Comparison of ENCODE assay signal across 17 mouse cellular contexts in genomic region chr12:113106386-113106785, GRCm38 (mm10). TPM values are rescaled to one million over a fixed set of nuclear protein-coding genes. Genes with fewer than 3 reads are reported as not detected.
DNase-seq lines count a peak whose midpoint lies in the region; ATAC-seq and TF ChIP-seq lines count a peak whose summit lies in the region.
"Had no signal": no experiment of that assay in that cellular context is flagged by ENCODE, and none has a peak within 500 bp of the region (broad histone marks: within the 10 kb centered on the region; RNA-seq: fewer than 3 reads in every experiment).

No protein-coding gene starts in this region.

- no peak for ATAC-seq in liver, embryonic 14.5 days (ENCODE audit: insufficient read depth)
- ATAC-seq in heart, embryonic 11.5 days (replicated peaks; ENCODE audit: insufficient number of reproducible peaks, low FRiP score, low TSS enrichment) = no peak
- ATAC-seq: hindbrain, embryonic 16.5 days had no signal

- H3K4me2 ChIP-seq in liver, embryonic 14.5 days (ENCODE audit: low read depth) = peak overlapping the region; percentile 59; the same call in 1 of the 2 replicates
- H3K4me2 ChIP-seq in heart, embryonic 11.5 days = no peak overlapping the region
- H3K4me2 ChIP-seq: limb, embryonic 15.5 days had no signal

- no peaks in the 10 kb centered on the region for H3K9me3 ChIP-seq in MEL (replicated peaks; ENCODE audit: insufficient read depth, low read length)
- H3K9me3 ChIP-seq in liver, embryonic 14.5 days (ENCODE audit: control insufficient read depth, low read length) = no peaks in the 10 kb centered on the region
- no peaks in the 10 kb centered on the region for H3K9me3 ChIP-seq in heart, embryonic 11.5 days (replicated peaks; ENCODE audit: control insufficient read depth, low read length)
- H3K9me3 ChIP-seq: limb, embryonic 15.5 days had no signal

- H3K4me3 ChIP-seq in layer of hippocampus, adult 2 months = no peak overlapping the region
- no peak overlapping the region; a peak in 1 of 4 replicates for H3K4me3 ChIP-seq in MEL (ENCODE audit: control insufficient read depth in 1 of 2, insufficient read depth in 1 of 2, low read depth in 2 of 2, low read length in 2 of 2)
- H3K4me3 ChIP-seq in liver, embryonic 14.5 days (ENCODE audit: insufficient read depth in 1 of 2, low read depth in 2 of 2, low read length in 2 of 2) = no peak overlapping the region
- no peak overlapping the region for H3K4me3 ChIP-seq in heart, embryonic 11.5 days (ENCODE audit: low read depth, low read length)
- H3K4me3 ChIP-seq: embryonic facial prominence, embryonic 10.5 days; limb, embryonic 15.5 days; midbrain, embryonic 10.5 days had no signal

- TF ChIP-seq EP300 in MEL (IDR thresholded peaks at IDR 0.05; ENCODE audit: low read depth in 1 of 2, low read length in 2 of 2) = no peak
- TF ChIP-seq EP300 in liver, embryonic 14.5 days (IDR thresholded peaks at IDR 0.05; ENCODE audit: low read depth) = no peak

- 80% methylated on average over 6 of the region's 6 CpGs for whole genome bisulfite sequencing in liver, embryonic 14.5 days (ENCODE audit: insufficient replicate concordance)
- WGBS in heart, embryonic 11.5 days (ENCODE audit: insufficient replicate concordance) = 88% methylated on average over 6 of the region's 6 CpGs

- TF ChIP-seq CTCF in layer of hippocampus, adult 2 months (conservative IDR thresholded peaks at IDR 0.05) = no peak
- TF ChIP-seq CTCF in MEL (IDR thresholded peaks at IDR 0.05 in 2 of 3, conservative IDR thresholded peaks at IDR 0.05 in 1 of 3; ENCODE audit: control insufficient read depth in 1 of 3, insufficient read depth in 1 of 3, low read depth in 2 of 3, low read length in 3 of 3, poor library complexity in 1 of 3, severe bottlenecking in 1 of 3) = no peak
- no peak for TF ChIP-seq CTCF in liver, embryonic 14.5 days (IDR thresholded peaks at IDR 0.05; ENCODE audit: low read depth)

- H3K36me3 ChIP-seq in MEL (ENCODE audit: control insufficient read depth in 1 of 2, insufficient read depth in 2 of 2, low read length in 2 of 2) = peaks cover 8 to 29% of the 10 kb centered on the region in 2 experiments
- no peaks in the 10 kb centered on the region; the same call in 1 of the 2 replicates for H3K36me3 ChIP-seq in liver, embryonic 14.5 days (replicated peaks; ENCODE audit: control insufficient read depth, insufficient read depth, low read depth)
- 0 out of 2 replicates have a peak, but pooled peaks cover 2% of the 10 kb centered on the region for H3K36me3 ChIP-seq in heart, embryonic 11.5 days (ENCODE audit: control insufficient read depth, insufficient read depth, low read length)

- H3K27ac ChIP-seq in layer of hippocampus, adult 2 months = peak overlapping the region; percentile 28; the same call in 1 of the 2 replicates
- H3K27ac ChIP-seq in MEL (ENCODE audit: control insufficient read depth, low read depth, low read length) = peak overlapping the region; percentile 87
- peak overlapping the region; percentile 93 for H3K27ac ChIP-seq in liver, embryonic 14.5 days
- H3K27ac ChIP-seq in heart, embryonic 11.5 days (ENCODE audit: low read depth, low read length) = no peak overlapping the region
- H3K27ac ChIP-seq: embryonic facial prominence, embryonic 10.5 days; limb, embryonic 15.5 days; midbrain, embryonic 10.5 days had no signal

- peak overlapping the region; percentile 33 for H3K9ac ChIP-seq in MEL (ENCODE audit: control insufficient read depth, low read depth, low read length, poor library complexity, severe bottlenecking)
- no peak overlapping the region for H3K9ac ChIP-seq in liver, embryonic 14.5 days (replicated peaks)
- no peak overlapping the region for H3K9ac ChIP-seq in heart, embryonic 11.5 days (ENCODE audit: low read depth, low read length)
- H3K9ac ChIP-seq: limb, embryonic 15.5 days had no signal

- H3K27me3 ChIP-seq in MEL (ENCODE audit: control insufficient read depth in 1 of 2, insufficient read depth in 2 of 2, low read length in 2 of 2) = no peaks in the 10 kb centered on the region
- no peaks in the 10 kb centered on the region for H3K27me3 ChIP-seq in liver, embryonic 14.5 days (ENCODE audit: control insufficient read depth, insufficient read depth, low read length)
- H3K27me3 ChIP-seq in heart, embryonic 11.5 days (ENCODE audit: control insufficient read depth, insufficient read depth, low read length) = no peaks in the 10 kb centered on the region
- H3K27me3 ChIP-seq: limb, embryonic 15.5 days had no signal

- H3K4me1 ChIP-seq in MEL (ENCODE audit: control insufficient read depth in 1 of 2, insufficient read depth in 2 of 2, low read length in 2 of 2) = peaks cover 23 to 38% of the 10 kb centered on the region in 2 experiments
- peaks cover 35 to 50% of the 10 kb centered on the region in 2 experiments for H3K4me1 ChIP-seq in liver, embryonic 14.5 days (replicated peaks; ENCODE audit: control insufficient read depth in 2 of 2, insufficient read depth in 2 of 2, low read length in 1 of 2)
- peaks cover 32% of the 10 kb centered on the region for H3K4me1 ChIP-seq in heart, embryonic 11.5 days (ENCODE audit: control insufficient read depth, insufficient read depth, low read length)

- H3K79me2 ChIP-seq in MEL (ENCODE audit: control insufficient read depth, insufficient read depth, low read length, poor library complexity) = peaks cover 84% of the 10 kb centered on the region

- peak in 1 of 2 experiments; percentile 30; a peak in 1 of 4 replicates for TF ChIP-seq POLR2A in MEL (IDR thresholded peaks at IDR 0.05; ENCODE audit: control insufficient read depth in 1 of 2, insufficient read depth in 1 of 2, low read depth in 1 of 2, low read length in 2 of 2, poor library complexity in 1 of 2)

- no peak for DNase-seq in layer of hippocampus, adult 2 months (ENCODE audit: low spot score in 2 of 2)
- no peak for DNase-seq in layer of hippocampus, postnatal 10 days (ENCODE audit: low spot score in 2 of 2)
- DNase-seq in 3T3-L1 (ENCODE audit: low read depth, low spot score) (peak; percentile 92), MEL (ENCODE audit: low read depth, low spot score) (peak; percentile 48)
- no peak for DNase-seq in liver, embryonic 14.5 days (ENCODE audit: low read depth in 3 of 3, low spot score in 3 of 3)
- no peak for DNase-seq in cerebellum, adult 9-11 months
- DNase-seq: cerebellum, postnatal 14 days; right cerebral cortex, postnatal 25 days; thymus, adult 18-20 months had no signal

- TF ChIP-seq RAD21 in MEL (IDR thresholded peaks at IDR 0.05; ENCODE audit: low read depth, low read length) = no peak

TF ChIP-seq in MEL, 35 proteins besides CTCF, POLR2A, EP300 and RAD21 (continues in another document):
- TF ChIP-seq GATA1 (IDR thresholded peaks at IDR 0.05; ENCODE audit: low read depth, low read length) = no peak
- no peak for TF ChIP-seq HCFC1 (IDR thresholded peaks at IDR 0.05; ENCODE audit: low read depth, low read length)

RNA-seq across cellular contexts. Expression of gene Mta1, which starts 8.3 kb away (rescaled TPM):
- total RNA-seq in layer of hippocampus, adult 2 months (2021) = 10 to 100 TPM; 76.0 to 76.9 TPM
- total RNA-seq in layer of hippocampus, postnatal 10 days (2021) = 10 to 100 TPM; 87.3 to 89.5 TPM
- 99.5 and 102 TPM in 2 replicates for total RNA-seq in MEL (2012; rRNA removed)
- 100 to 1,000 TPM in 1 of 2 experiments, 10 to 100 TPM in 1; 69.0 to 410 TPM for polyA plus RNA-seq in MEL (2012; ENCODE audit: insufficient read depth in 1 of 2, insufficient read length in 2 of 2, low read depth in 1 of 2, low replicate concordance in 2 of 2, missing spikeins in 1 of 2)
- polyA plus RNA-seq in liver, embryonic 14.5 days (2012; rRNA removed) = 22.4 and 22.6 TPM in 2 replicates
- polyA plus RNA-seq in liver, embryonic 14.5 days (2014; fragmentation: Nextera tagmentation; extraction: Ambion mirVana) = 4.7 and 6.3 TPM in 2 replicates
- polyA plus RNA-seq in heart, embryonic 11.5 days (2014; fragmentation: Nextera tagmentation; extraction: Ambion mirVana) = 12.3 and 14.7 TPM in 2 replicates

RNA-seq across cellular contexts. Expression of gene Tex22, which starts 32.1 kb away (rescaled TPM):
- total RNA-seq in layer of hippocampus, adult 2 months (2021) = 1 to 10 TPM in 1 of 2 experiments, under 1 TPM in 1; 0.81 to 2.1 TPM
- under 1 TPM; 0.45 to 0.64 TPM for total RNA-seq in layer of hippocampus, postnatal 10 days (2021)
- total RNA-seq in MEL (2012; rRNA removed) = 0.59 and 0.65 TPM in 2 replicates
- polyA plus RNA-seq in MEL (2012; ENCODE audit: insufficient read depth in 1 of 2, insufficient read length in 2 of 2, low read depth in 1 of 2, low replicate concordance in 2 of 2, missing spikeins in 1 of 2) = under 1 TPM in 1 of 2 experiments, not detected in 1; 0.43 TPM
- polyA plus RNA-seq in liver, embryonic 14.5 days (2012; rRNA removed) = 0.02 TPM in 1 of 2 replicates, not detected in the other
- polyA plus RNA-seq in liver, embryonic 14.5 days (2014; fragmentation: Nextera tagmentation; extraction: Ambion mirVana) = not detected in 2 replicates
- polyA plus RNA-seq in heart, embryonic 11.5 days (2014; fragmentation: Nextera tagmentation; extraction: Ambion mirVana) = 0.16 TPM in 1 of 2 replicates, not detected in the other
- total RNA-seq: granulocyte monocyte progenitor cell, adult 5-6 weeks had no signal
- polyA plus RNA-seq: embryonic facial prominence, embryonic 10.5 days; heart, postnatal 0 days; hindbrain, embryonic 16.5 days; kidney, embryonic 14.5 days; limb, embryonic 15.5 days; midbrain, embryonic 10.5 days had no signal

RNA-seq across cellular contexts. Expression of gene Crip2, which starts 33.6 kb away (rescaled TPM):
- total RNA-seq in layer of hippocampus, adult 2 months (2021) = 10 to 100 TPM; 90.3 to 99.5 TPM
- total RNA-seq in layer of hippocampus, postnatal 10 days (2021) = 100 to 1,000 TPM; 179 to 183 TPM
- 65.2 and 67.8 TPM in 2 replicates for total RNA-seq in MEL (2012; rRNA removed)
- 100 to 1,000 TPM in 1 of 2 experiments, not detected in 1; 261 TPM for polyA plus RNA-seq in MEL (2012; ENCODE audit: insufficient read depth in 1 of 2, insufficient read length in 2 of 2, low read depth in 1 of 2, low replicate concordance in 2 of 2, missing spikeins in 1 of 2)
- 29.3 and 37.4 TPM in 2 replicates for polyA plus RNA-seq in liver, embryonic 14.5 days (2012; rRNA removed)
- 35.0 and 38.1 TPM in 2 replicates for polyA plus RNA-seq in liver, embryonic 14.5 days (2014; fragmentation: Nextera tagmentation; extraction: Ambion mirVana)
- polyA plus RNA-seq in heart, embryonic 11.5 days (2014; fragmentation: Nextera tagmentation; extraction: Ambion mirVana) = 1,118 and 1,169 TPM in 2 replicates

RNA-seq across cellular contexts. Expression of gene Crip1, which starts 39.7 kb away (rescaled TPM):
- 10 to 100 TPM; 11.9 to 12.9 TPM for total RNA-seq in layer of hippocampus, adult 2 months (2021)
- total RNA-seq in layer of hippocampus, postnatal 10 days (2021) = 10 to 100 TPM; 13.5 to 14.1 TPM
- total RNA-seq in MEL (2012; rRNA removed) = 419 and 438 TPM in 2 replicates
- polyA plus RNA-seq in MEL (2012; ENCODE audit: insufficient read depth in 1 of 2, insufficient read length in 2 of 2, low read depth in 1 of 2, low replicate concordance in 2 of 2, missing spikeins in 1 of 2) = 100 to 1,000 TPM in 1 of 2 experiments, not detected in 1; 282 TPM
- polyA plus RNA-seq in liver, embryonic 14.5 days (2012; rRNA removed) = 41.5 and 87.7 TPM in 2 replicates
- 100.0 and 101 TPM in 2 replicates for polyA plus RNA-seq in liver, embryonic 14.5 days (2014; fragmentation: Nextera tagmentation; extraction: Ambion mirVana)
- polyA plus RNA-seq in heart, embryonic 11.5 days (2014; fragmentation: Nextera tagmentation; extraction: Ambion mirVana) = 525 and 533 TPM in 2 replicates

RNA-seq across cellular contexts. Expression of gene Tedc1, which starts 49.8 kb away (rescaled TPM):
- total RNA-seq in layer of hippocampus, adult 2 months (2021) = 1 to 10 TPM; 1.3 to 1.4 TPM
- 1 to 10 TPM; 3.0 to 3.3 TPM for total RNA-seq in layer of hippocampus, postnatal 10 days (2021)
- total RNA-seq in MEL (2012; rRNA removed) = 40.6 and 50.7 TPM in 2 replicates
- polyA plus RNA-seq in MEL (2012; ENCODE audit: insufficient read depth in 1 of 2, insufficient read length in 2 of 2, low read depth in 1 of 2, low replicate concordance in 2 of 2, missing spikeins in 1 of 2) = 10 to 100 TPM in 1 of 2 experiments, not detected in 1; 74.7 TPM
- 8.2 and 12.0 TPM in 2 replicates for polyA plus RNA-seq in liver, embryonic 14.5 days (2012; rRNA removed)
- 6.4 and 6.8 TPM in 2 replicates for polyA plus RNA-seq in liver, embryonic 14.5 days (2014; fragmentation: Nextera tagmentation; extraction: Ambion mirVana)
- polyA plus RNA-seq in heart, embryonic 11.5 days (2014; fragmentation: Nextera tagmentation; extraction: Ambion mirVana) = 15.8 and 16.6 TPM in 2 replicates

Comparison
In these comparisons a context has a peak if more than half of its experiments do, and no peak if none do; other contexts are left out.
1. DNase-seq: peak in 3T3-L1 (single experiment) and MEL (single experiment); none in layer of hippocampus, adult 2 months (0 of 2), layer of hippocampus, postnatal 10 days (0 of 2), liver, embryonic 14.5 days (0 of 3) and cerebellum, adult 9-11 months (single experiment).